Mouse (Mus musculus): Measurements from ENCODE around the gene Leap2. TPM values are rescaled to one million over a fixed set of nuclear protein-coding genes. Genes with fewer than 3 reads are reported as not detected.

Leap2 gene
- total RNA-seq (2021) = not detected
- long read RNA-seq, experiment 1 = 0 reads
- long read RNA-seq, experiment 2 = 0 reads

DNA sequence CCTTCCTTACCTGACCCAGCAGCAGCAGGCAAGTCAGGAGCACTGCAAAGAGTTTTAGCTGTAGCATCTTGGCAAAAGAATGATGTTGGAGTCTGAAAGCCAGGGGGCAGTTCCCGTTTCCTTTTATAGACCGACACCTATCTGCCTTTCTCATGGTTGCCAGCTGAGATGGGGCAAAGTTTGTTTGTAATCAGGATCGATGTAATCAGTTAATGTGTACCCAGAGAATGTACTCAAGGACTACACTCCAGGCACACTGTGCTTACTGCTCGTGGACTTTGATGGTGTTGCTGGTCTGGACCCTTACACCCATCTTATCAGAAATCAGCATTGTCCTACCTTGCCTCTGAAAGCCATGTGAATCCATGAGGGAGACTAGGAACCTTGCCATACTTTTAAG lies at the start of gene Leap2:
Gene Leap2 (minus strand): TSS at position 135 of the 400 bp plus-strand sequence.
- no peak for DNase-seq

DNA sequence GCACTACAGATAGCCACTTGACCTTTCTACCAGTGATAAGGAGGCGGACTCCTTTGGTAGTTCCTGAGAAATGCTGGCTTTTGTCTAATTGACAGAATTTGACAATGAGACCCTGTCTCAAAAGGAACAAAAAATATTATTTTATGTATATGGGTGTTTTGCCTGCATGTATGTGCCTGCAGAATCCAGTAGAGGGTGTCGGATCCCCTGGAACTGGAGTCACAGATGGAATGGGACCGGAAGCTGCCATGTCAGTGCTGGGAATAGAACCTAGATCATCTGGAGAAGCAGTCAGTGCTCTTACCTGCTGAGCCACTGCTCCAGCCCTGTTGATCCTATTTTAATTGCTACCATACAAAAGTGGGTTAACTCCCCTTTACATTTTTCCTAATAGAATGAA lies 49.7 kb upstream of the Leap2 start:
- DNase-seq = no peak

DNA sequence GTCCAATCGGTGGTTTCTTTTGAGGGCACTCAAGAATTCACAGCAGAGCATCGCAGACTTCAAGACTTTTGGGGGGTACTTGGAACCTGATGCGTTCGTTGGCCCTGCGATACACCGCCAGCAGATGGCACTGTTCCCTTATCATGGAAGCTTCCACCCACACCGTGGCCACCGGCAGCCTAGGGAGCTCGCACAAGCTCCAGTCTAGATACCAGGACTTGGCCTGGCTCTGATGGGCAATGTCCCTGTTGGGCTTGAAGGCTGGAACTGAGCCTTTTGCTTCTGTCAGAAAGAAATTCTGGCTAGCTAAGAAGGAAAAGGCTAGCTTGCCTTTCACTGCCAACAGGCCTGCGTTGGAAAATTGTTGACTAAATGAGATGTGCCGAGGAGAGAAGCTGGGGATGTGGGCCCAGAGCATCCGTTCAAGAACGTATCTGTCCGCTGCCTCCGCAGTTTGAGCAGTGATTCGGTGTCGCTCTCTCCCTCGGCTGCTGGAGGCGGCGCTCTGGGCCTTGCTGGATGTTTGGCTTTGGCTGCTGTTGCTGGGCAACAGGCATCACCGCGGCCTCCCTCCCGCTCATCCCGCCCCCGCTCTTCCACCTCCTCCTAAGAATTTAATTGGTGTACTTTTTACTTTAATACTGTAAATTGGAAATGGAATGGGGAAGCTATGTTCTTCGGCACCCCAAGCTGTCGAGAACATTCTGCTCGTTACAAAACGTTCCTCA lies 47.2 kb upstream of the Leap2 start, which contains the start of gene Gm9837:
Gene Gm9837 (minus strand): TSS at position 512 of the 728 bp plus-strand sequence.
- DNase-seq = peak; percentile 75

DNA sequence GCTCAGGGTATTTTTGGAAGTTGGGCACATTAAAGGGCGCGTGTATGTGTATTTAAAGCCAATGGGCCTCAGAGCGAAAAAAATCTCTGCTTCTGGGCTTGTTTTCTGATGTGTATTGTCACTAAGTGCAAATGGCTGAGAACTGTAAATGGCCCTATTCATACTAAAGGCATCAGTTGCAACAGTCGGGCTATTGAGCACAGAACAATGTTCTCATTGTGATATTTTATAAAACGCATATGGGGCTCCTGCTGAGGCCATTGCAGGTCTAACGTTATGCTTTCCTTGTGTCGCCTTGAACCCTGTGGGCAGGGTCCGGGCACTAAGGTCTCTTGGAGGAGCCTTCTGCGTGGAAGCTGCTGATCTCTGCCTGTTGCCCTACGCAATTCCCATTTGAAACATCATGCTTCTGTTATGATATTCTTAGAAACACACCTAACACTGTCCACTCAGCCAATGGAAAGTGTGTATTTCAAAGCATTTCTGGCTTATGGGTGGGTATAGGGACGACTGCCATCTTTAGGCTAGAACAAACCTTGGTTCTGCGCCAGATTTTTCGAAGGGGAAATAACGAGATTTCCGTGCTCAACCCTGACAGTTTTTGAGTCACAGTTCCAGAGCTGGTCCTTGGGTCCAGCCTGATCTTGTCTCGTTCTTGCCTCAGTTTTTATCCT lies 46.5 kb upstream of the Leap2 start:
- no peak for DNase-seq

DNA sequence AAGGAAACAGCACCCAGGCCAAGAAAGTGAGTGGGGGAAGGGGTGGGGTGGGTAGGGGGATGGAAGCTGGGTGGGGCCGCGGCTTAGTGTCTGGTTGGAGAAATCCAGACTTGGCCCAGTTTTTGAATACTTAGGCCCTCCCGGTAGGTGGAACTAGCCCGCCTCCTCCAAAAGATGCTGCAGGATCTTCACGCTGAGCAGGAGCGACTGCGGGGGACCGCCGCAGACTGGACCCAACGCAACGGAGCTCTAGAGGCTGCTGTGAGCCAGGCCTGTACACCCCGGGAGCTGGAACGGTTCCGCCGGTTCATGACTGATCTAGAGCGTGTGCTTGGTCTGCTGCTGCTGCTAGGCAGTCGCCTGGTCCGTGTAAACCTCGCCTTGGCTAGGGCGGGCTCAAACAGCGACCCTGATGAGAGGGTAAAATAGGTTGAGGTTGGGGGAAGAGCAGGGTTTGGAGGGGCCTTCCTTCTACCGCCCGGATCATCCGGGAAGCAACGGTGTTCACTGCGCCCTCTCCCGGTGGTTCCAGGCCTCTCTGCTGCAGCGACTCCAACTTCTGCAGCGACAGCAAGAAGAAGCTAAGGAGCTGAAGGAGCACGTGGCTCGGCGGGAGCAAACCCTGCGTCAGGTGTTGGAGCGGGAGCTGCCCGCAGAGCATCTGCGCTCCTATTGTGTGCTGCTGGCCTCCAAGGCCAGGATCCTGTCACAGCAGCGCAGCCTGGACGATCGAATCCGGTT lies 43.4 kb upstream of the Leap2 start:
- DNase-seq = peak; percentile 72

DNA sequence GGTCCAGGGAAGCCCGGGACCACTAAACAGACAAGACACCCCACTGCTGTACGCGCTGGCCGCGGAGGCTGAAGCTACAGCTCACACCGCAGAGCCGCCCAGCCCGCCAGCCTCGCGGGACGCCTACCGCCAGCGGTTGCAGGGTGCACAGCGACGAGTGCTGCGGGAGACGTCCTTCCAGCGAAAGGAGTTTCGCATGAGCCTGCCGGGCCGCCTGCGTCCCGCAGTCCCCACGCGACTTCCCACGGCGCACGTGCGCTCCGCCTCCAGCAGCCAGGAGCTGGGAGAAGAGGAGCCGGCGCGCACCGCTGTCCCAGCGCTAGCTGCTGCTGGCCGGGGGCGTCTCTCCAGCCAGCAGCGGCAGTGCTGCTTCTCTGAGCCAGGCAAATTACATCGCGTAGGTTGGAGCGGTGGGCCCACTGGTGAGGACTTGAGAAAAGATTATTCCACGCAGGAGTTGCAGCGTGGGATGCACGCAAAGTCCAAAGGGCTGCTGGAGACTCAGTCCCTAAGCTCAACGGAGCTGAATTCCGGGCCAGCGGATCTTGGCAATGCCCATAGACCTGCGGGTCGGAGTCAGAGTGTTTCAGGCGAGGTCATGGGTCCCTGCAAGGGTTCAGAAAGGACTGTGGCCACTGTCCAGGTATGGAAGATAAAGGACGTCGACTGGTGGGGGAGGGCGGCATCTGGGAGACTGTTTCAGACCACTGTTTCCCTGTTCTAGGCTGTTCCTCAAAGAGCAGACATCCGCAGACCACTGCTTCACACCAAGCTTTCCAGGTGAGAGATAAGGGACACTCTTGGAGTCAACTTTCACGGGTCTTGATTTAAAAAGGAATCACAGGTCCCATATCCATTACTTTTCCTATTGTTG lies 40.8 kb upstream of the Leap2 start:
- DNase-seq = no peak

DNA sequence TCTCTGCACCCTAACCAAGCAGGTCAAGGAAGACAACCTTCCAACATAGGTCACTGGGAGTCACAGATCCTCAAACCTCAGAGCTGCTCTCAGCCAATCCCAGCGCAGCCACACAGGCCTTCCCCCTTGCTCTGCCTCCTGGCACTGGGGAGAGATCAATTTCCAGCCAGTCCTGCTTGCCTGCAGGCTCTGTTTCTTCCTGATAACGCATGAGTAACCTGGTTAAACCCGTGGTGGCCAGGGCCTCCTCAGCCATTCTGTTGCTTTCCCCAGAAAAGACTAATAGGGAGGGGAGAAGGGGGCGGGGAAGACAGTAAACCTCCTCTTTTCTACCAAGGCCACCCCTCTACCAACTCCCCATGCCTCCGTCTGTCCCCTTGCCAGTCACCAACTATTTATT lies 38.8 kb upstream of the Leap2 start:
- no peak for DNase-seq

DNA sequence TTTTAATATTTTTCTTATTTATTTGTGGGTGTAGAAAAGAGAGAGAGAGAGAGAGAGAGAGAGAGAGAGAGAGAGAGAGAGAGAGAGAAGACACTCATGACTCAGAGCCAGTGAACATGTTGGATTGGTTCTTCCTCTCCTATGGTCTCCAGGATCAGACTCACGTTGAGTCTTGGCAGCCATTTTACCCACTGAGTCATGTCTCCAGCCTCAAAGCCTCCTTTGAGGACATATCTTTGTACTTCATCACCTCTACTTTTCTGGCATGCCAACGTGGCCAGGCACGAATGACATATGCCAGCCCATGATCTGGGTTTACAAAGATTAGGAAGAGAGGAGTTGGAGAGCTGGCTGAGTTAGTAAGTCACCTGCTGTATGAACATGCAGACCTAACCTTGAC lies 37.2 kb upstream of the Leap2 start:
- DNase-seq = no peak

DNA sequence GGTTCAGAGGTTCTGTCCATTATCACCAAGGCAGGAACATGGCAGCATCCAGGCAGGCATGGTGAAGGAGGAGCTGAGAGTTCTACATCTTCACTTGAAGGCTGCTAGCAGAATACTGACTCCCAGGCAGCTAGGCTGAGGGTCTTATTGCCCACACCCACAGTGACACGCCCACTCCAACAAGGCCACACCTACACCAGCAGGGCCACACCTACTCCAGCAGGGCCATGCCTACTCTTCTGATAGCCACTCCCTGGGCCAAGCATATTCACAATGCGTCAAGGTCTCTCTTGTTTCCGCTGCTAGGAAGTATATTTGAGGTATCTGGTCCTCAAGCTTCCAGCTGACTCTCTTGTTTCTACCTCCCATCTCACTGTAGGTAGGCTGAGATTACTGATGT lies 36.0 kb upstream of the Leap2 start:
- DNase-seq = no peak

DNA sequence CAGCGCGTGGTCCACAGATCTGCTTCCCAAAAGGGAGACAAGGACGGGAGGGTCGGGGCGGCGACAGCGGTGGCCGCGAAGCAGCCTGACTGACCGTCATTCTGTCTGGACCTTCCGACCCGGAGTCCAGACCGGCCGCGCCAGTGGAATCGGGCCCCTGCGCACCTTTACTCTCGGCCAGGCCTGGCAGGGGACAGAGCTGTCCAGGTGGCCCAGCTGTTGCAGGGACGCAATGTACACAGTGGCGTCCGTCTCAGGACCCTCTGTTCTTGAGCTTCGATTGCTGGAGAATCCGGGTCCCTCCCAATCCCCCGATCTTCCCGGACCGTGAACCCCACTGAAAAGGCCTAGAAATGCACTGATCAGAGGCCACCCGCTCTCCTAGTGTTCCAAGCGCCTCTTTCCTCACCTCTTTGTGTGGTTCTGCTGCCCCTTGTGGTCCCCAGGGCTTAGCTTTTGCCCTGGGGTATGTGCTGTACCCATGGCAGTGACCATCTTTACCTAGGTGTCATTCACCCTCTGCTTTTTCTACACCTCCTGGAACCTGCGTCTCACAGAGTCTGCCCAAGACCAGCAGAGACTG lies 34.5 kb upstream of the Leap2 start:
- no peak for DNase-seq

DNA sequence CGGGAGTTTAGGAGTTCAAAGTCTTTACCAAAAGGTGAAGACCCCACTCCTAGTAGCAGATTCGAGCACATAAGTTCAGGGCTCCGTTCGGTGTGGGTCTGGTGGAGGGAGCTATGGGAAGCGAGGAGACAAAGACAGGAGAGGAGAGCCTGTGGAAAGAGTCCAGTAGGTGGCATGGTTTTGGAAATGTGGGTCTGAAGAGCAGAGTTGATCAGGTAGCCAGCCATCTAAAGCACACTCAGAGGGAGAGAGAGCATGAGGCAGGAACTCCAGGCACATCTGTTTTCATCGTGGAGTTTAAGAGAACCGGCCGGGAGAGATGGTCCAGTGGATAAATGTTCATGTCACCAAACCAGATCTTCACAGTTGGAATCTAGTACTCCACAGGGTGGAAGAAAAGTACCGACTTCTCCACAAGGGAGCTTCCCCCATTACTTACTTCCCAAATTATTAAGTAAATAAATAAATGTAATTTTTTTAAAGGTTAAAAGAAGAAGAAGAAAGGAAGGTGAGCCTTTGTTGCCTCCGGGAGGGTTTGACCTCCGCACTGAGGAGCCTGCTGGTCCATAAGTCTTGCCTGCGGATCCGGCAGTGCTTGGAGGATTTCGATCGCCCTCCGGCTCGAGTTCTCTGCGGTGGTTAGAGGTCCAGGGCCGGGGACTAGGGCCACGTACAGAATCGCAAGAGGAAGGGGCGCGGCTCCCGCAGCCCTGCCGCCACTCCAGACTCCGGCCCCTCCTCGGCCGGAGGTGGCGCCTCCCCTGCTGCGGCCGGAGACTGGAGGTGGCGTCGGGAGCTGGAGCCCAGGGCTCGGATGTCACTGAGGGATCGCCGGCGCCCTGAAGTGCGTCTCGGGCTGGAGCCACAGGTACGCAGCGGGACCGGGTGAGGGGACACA lies 33.8 kb upstream of the Leap2 start, which contains the start of the genes Gm10447 and Shroom1:
Gene Gm10447 (minus strand): TSS at position 637 of the 898 bp plus-strand sequence.
Gene Shroom1 (plus strand): TSS at position 732 of the 898 bp plus-strand sequence.
- peak; percentile 39 for DNase-seq

DNA sequence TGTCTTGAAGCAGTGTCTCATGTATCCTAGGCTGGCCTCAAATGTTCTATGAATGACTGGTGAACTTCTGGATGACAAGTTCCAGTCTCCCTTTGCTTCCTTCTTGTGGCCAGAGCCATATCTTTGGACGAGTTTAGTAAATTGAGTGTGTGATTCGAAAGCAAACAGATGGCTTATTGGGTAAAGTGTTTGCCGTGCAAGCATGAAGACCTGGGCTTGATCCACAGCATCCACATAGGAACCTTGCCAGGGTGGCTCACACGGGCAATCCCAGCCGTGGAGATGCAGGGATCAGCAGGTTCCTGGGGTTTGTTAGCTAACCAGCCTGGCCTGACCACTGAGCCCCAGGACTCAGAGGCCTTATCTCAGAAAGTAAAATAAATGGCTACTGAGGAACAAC lies 30.1 kb upstream of the Leap2 start:
- DNase-seq = no peak

DNA sequence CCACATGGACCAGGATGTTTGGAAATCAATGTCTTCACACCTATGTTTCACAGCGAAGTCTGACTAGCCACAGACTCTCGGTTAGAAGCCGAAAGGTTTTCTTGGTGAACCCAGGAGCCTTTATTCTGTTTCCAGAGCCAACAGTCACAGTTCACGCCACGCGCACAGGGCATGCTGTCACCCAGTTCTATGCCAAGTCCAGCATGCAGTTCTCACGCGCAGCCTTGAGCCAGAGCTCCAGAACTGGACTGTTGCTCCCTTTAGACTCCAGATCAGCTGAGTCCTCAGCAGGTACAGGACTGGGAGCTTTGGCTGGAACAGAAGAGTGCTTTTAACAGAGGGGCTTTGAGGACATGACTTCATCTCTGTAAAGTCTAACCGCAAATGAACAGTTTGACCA lies 29.4 kb upstream of the Leap2 start:
- DNase-seq = no peak

DNA sequence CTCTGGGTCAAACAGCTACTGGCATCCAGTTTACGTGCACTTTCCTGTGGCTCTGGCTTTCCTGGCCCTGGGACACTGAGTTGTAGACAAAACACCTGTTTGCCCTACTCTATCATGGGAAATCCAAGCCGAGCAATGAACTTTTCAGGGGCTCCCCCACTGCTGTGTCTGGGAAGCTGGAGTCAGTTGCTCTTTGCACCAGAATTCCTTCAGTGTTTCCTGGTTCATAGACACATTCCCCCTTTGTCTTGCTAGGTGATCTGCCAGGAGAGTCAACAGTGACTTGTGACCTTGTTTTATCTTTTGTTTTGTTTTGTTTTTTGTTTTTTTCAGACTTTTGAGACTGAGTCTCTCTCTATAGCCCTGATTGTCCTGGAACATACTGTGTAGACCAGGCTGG lies 28.4 kb upstream of the Leap2 start:
- no peak for DNase-seq

DNA sequence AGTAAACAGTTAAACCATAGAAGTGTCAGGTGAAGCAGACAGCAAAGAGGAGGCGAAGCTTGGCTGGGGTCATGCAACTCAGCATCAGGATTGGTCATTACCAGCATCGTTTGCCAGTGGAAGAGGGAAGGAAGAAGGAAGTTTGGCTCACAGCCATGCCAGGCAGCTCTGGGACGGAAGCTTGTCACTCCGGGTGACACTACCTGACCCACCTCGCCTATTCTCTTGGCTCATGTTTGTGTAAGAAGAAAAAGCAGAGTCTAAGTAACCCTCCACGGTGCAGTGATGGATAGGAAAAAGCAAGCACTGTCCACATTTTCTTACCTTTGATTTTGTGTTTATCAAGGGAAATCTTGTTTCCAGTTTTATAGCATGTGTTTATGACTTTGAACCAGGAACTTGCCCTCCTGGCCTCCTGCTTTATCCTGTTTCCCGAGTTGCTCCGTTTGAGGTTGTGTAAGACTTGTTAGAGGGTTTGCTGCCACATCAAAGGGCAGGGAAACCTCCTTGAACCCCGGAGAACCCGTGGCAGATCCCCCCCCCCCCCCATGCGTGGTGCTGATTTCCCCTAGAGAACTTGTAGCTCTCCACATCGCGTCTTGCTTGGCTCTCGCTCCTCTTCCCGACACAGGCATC lies 27.2 kb upstream of the Leap2 start:
- no peak for DNase-seq

DNA sequence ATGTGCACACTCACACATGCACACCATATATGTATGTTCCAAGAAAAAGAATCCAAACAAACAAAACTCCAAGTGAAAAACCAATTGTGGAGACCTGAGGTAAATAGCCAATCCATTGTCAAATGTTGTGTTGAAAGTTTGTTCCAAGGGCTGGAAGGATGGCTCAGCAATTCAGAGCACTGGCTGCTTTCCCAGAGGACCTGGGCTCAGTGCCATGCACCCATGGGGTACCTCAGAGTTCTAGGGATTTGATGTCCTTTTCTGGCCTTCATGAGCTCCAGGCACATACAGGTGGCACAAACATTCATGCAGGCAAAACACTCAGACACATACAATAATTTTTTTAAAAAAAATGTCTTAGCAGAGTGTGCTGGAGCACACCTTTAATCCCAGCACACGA lies 25.6 kb upstream of the Leap2 start:
- DNase-seq = peak; percentile 51

DNA sequence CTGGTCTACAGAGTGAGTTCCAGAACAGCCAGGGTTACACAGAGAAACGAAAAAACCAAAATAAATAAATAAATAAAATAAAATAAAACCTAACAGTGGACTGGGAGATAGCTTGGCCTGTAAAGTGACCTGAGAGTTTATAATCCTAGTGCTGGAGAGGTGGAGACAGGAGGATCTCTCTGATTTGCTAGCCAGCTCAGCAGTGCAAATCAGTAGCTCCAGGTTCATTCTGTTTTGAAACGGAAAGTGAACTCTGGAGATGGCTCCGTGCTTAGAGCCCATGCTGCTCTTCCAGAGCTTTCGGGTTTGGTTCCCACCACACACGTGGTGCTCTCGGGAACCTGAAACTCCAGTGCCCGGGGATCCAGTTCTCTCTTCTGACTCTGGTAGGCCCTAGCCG lies 25.0 kb upstream of the Leap2 start:
- no peak for DNase-seq

DNA sequence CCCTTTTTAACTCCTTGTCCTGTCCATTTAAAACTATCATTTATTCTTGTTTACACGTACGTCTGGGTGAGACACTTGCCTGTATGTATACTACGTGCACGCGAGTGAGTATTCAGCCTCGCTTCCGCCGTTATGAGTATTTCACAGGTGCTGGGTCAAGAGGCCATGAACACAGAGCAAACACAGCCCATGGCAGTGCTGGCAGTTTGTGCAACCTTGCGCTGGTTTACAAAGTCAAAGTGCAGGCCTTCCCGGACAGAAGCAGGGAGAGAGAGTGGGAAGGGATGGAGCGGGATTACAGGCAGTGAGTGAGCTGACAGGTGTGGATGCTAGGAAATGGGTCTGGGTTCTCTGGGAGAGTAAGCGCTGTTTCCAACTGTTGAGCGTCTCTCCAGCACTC lies 23.2 kb upstream of the Leap2 start:
- DNase-seq = no peak

DNA sequence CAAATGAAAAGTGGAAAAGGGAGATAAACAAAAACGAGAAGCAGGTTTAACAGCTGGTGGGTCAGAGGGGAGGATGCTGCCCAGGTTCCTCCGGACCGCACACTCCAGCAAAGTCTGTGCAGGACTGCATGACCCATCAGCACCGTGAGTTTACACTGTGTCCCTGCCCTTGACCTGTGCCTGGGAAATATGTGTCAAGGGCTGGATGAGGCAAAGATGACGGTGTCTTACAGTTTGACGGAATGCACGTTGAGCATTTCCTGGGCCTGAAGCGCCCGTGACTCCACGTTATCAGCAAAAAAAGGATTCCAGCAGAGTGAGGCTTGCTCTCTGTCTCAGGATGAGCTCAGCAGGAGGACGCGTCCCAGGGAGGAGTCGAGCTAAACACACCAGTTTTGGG lies 22.6 kb upstream of the Leap2 start:
- DNase-seq = no peak

DNA sequence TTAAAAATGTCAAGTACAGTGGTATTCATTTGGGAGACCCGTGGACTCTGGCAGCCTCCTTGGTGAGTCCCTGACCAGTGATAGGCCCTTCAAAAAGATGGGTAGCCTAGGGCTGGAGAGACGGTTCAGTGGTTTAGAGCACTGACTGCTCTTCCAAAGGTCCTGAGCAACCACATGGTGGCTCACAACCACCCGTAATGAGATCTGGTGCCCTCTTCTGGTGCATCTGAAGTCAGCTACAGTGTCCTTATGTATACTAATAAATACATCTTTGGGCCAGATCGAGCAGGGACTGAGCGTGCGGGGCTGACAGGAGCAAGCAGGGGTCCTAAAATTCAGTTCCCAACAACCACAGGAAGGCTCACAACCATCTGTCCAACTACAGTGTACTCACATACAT lies 20.9 kb upstream of the Leap2 start:
- DNase-seq = no peak
